In the genomic region with DNA sequence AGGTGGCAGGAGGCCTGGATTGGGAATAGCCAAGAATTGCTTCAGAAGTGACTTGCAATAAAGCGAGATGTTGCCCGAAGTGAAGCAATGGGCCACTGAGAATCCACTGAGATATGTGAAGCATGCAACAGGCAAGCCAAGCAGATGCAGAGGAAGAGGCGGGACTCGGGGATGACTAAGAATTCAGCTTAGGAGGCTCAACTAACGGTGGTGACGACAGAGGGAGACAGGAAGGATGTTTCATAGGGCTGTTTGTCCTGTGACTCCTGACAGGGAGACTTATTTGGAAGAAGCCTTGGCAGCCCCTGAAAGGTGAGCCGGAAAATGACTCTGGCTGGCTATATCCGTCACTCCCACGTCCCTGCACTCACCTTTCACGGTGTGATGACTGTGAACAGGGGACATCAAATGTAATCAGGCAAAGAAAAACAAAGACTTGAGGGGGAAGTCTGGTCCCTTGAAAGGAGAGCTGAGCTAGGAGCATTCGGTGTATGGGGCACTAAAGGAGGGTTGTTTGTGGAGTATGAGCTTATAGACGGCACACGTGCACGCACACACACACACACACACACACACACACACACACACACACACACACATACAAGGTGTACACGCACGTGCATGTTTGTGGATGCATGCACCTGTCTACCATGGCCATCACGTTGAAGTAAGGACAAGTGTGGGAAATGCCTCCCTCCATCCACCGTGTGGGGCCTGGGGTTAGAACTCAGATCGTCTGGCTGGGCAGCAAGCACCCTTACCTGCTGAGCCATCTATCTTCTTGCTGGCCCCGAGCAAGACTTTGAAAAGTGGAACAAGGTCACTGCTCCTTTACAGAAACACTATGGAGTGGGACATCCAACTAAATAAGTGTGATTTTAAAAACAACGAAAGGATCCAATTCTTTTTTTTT, we compare ENCODE assay signal across 12 mouse cellular contexts. TPM values are rescaled to one million over a fixed set of nuclear protein-coding genes. Genes with fewer than 3 reads are reported as not detected.
DNase-seq lines count a peak whose midpoint lies in the region; ATAC-seq and TF ChIP-seq lines count a peak whose summit lies in the region.
"Had no signal": no experiment of that assay in that cellular context is flagged by ENCODE, and none has a peak within 500 bp of the region (broad histone marks: within the 10 kb centered on the region; RNA-seq: fewer than 3 reads in every experiment).

No protein-coding gene starts in this region.

- no peak for TF ChIP-seq CTCF in lung, postnatal 0 days (IDR thresholded peaks at IDR 0.05)
- no peak for TF ChIP-seq CTCF in kidney, adult 2 months (conservative IDR thresholded peaks at IDR 0.05; ENCODE audit: insufficient read depth, insufficient read length, low read depth, low read length)

- H3K4me1 ChIP-seq in lung, postnatal 0 days (ENCODE audit: insufficient read depth, low read depth, low read length): no peaks in the 10 kb centered on the region
- no peaks in the 10 kb centered on the region for H3K4me1 ChIP-seq in kidney, adult 2 months (ENCODE audit: control insufficient read depth, insufficient read depth, low read length)
- no peaks in the 10 kb centered on the region for H3K4me1 ChIP-seq in hindbrain, embryonic 13.5 days (replicated peaks)
- no peaks in the 10 kb centered on the region for H3K4me1 ChIP-seq in hindbrain, embryonic 14.5 days (replicated peaks; ENCODE audit: control insufficient read depth, insufficient read depth, low read length)
- H3K4me1 ChIP-seq: midbrain, embryonic 10.5 days had no signal

- no peaks in the 10 kb centered on the region for H3K9me3 ChIP-seq in lung, postnatal 0 days (ENCODE audit: low read length)
- H3K9me3 ChIP-seq in hindbrain, embryonic 13.5 days: no peaks in the 10 kb centered on the region
- H3K9me3 ChIP-seq in hindbrain, embryonic 14.5 days (ENCODE audit: control insufficient read depth, low read length): no peaks in the 10 kb centered on the region
- H3K9me3 ChIP-seq: limb, embryonic 12.5 days; midbrain, embryonic 10.5 days had no signal

- no peak overlapping the region for H3K27ac ChIP-seq in lung, postnatal 0 days (ENCODE audit: low read length)
- 0 out of 2 replicates have a peak overlapping the region, but pooled peaks have one; percentile 43 for H3K27ac ChIP-seq in kidney, adult 2 months (ENCODE audit: insufficient read depth, low read depth, low read length)
- H3K27ac ChIP-seq in hindbrain, embryonic 13.5 days: no peak overlapping the region
- H3K27ac ChIP-seq in hindbrain, embryonic 14.5 days: no peak overlapping the region
- H3K27ac ChIP-seq: limb, embryonic 12.5 days; midbrain, embryonic 10.5 days had no signal

- DNase-seq in lung, postnatal 0 days (ENCODE audit: low spot score): no peak
- no peak for DNase-seq in lung, postnatal 10 days
- DNase-seq in adrenal gland, adult 8-10 months: peak; percentile 71
- DNase-seq in kidney, adult 2 months: peak; percentile 53
- DNase-seq in ovary, postnatal 10 days (ENCODE audit: low spot score): no peak
- DNase-seq in hindbrain, embryonic 14.5 days (ENCODE audit: low spot score): no peak

- H3K27me3 ChIP-seq in lung, postnatal 0 days (replicated peaks; ENCODE audit: insufficient read depth, low read length): no peaks in the 10 kb centered on the region
- no peaks in the 10 kb centered on the region for H3K27me3 ChIP-seq in kidney, adult 2 months (replicated peaks; ENCODE audit: control insufficient read depth, insufficient read depth, low read length)
- H3K27me3 ChIP-seq in hindbrain, embryonic 13.5 days: no peaks in the 10 kb centered on the region
- H3K27me3 ChIP-seq in hindbrain, embryonic 14.5 days (ENCODE audit: control insufficient read depth, insufficient read depth, low read length): no peaks in the 10 kb centered on the region
- H3K27me3 ChIP-seq: limb, embryonic 12.5 days had no signal

- WGBS in lung, postnatal 0 days: 73% methylated on average over 21 of the region's 21 CpGs
- 46% methylated on average over 21 of the region's 21 CpGs for WGBS in kidney, adult 2 months
- 86% methylated on average over 20 of the region's 21 CpGs for WGBS in hindbrain, embryonic 13.5 days
- 92% methylated on average over 21 of the region's 21 CpGs for WGBS in hindbrain, embryonic 14.5 days

- no peak for TF ChIP-seq POLR2A in kidney, adult 2 months (IDR thresholded peaks at IDR 0.05; ENCODE audit: low read depth, low read length)

- H3K4me2 ChIP-seq in lung, postnatal 0 days (replicated peaks; ENCODE audit: low read depth, low read length): no peak overlapping the region
- no peak overlapping the region for H3K4me2 ChIP-seq in hindbrain, embryonic 13.5 days
- H3K4me2 ChIP-seq in hindbrain, embryonic 14.5 days (replicated peaks): no peak overlapping the region
- H3K4me2 ChIP-seq: limb, embryonic 12.5 days had no signal

- H3K36me3 ChIP-seq in lung, postnatal 0 days (ENCODE audit: insufficient read depth, low read length): 0 out of 2 replicates have a peak, but pooled peaks cover 9% of the 10 kb centered on the region
- H3K36me3 ChIP-seq in kidney, adult 2 months (ENCODE audit: control insufficient read depth, insufficient read depth, low read length): 0 out of 2 replicates have a peak, but pooled peaks cover 2% of the 10 kb centered on the region
- peaks cover 49% of the 10 kb centered on the region for H3K36me3 ChIP-seq in hindbrain, embryonic 13.5 days
- peaks cover 34% of the 10 kb centered on the region for H3K36me3 ChIP-seq in hindbrain, embryonic 14.5 days (replicated peaks; ENCODE audit: control insufficient read depth, insufficient read depth)

- no peak for TF ChIP-seq EP300 in lung, postnatal 0 days (IDR thresholded peaks at IDR 0.05)

- H3K9ac ChIP-seq in lung, postnatal 0 days (replicated peaks; ENCODE audit: low read depth): no peak overlapping the region
- no peak overlapping the region for H3K9ac ChIP-seq in hindbrain, embryonic 13.5 days
- no peak overlapping the region for H3K9ac ChIP-seq in hindbrain, embryonic 14.5 days
- H3K9ac ChIP-seq: limb, embryonic 12.5 days had no signal

- no peak overlapping the region for H3K4me3 ChIP-seq in lung, postnatal 0 days (ENCODE audit: low read depth, low read length)
- H3K4me3 ChIP-seq in kidney, adult 2 months (ENCODE audit: insufficient read depth, low read depth, low read length): no peak overlapping the region
- H3K4me3 ChIP-seq in hindbrain, embryonic 13.5 days: no peak overlapping the region
- H3K4me3 ChIP-seq in hindbrain, embryonic 14.5 days (replicated peaks; ENCODE audit: low read length): no peak overlapping the region
- H3K4me3 ChIP-seq: limb, embryonic 12.5 days; midbrain, embryonic 10.5 days had no signal

- ATAC-seq in lung, postnatal 0 days: peak; percentile 21; the same call in 1 of the 2 replicates
- ATAC-seq in neutrophil, adult 5-6 weeks (ENCODE audit: extremely low read depth, insufficient number of reproducible peaks, low FRiP score, poor library complexity, severe bottlenecking): peak; percentile 60; the same call in 1 of the 2 replicates
- ATAC-seq in hindbrain, embryonic 13.5 days (ENCODE audit: low FRiP score): no peak
- no peak for ATAC-seq in hindbrain, embryonic 14.5 days (ENCODE audit: low FRiP score)

RNA-seq across cellular contexts. Expression of gene Fam83c, which starts 44.6 kb away (rescaled TPM):
- 0.04 TPM in 1 of 2 replicates, not detected in the other for polyA plus RNA-seq in lung, postnatal 0 days (2015; fragmentation: Nextera tagmentation; extraction: Ambion mirVana)
- under 1 TPM in 3 of 4 experiments, not detected in 1; 0.06 to 0.15 (median 0.10) TPM for total RNA-seq in adrenal gland, adult 8-10 months (2022)
- 0.03 TPM in 1 of 2 replicates, not detected in the other for polyA plus RNA-seq in kidney, adult 2 months (2012; rRNA removed)
- not detected in 2 replicates for total RNA-seq in neutrophil, adult 5-6 weeks (2017)
- polyA plus RNA-seq in hindbrain, embryonic 13.5 days (2015; fragmentation: Nextera tagmentation; extraction: Ambion mirVana): 0.60 and 0.63 TPM in 2 replicates
- 0.31 TPM in 2 replicates for polyA plus RNA-seq in hindbrain, embryonic 14.5 days (2014; fragmentation: Nextera tagmentation; extraction: Ambion mirVana)
- polyA plus RNA-seq: cortical plate, adult 2 months; frontal cortex, adult 2 months had no signal

RNA-seq across cellular contexts. Expression of gene Uqcc1, which starts 50.9 kb away (rescaled TPM):
- 24.4 and 35.1 TPM in 2 replicates for polyA plus RNA-seq in lung, postnatal 0 days (2015; fragmentation: Nextera tagmentation; extraction: Ambion mirVana)
- total RNA-seq in adrenal gland, adult 8-10 months (2022): 100 to 1,000 TPM; 123 to 147 (median 135) TPM
- polyA plus RNA-seq in kidney, adult 2 months (2012; rRNA removed): 64.1 and 74.9 TPM in 2 replicates
- 20.6 and 23.1 TPM in 2 replicates for total RNA-seq in neutrophil, adult 5-6 weeks (2017)
- 57.6 and 59.6 TPM in 2 replicates for polyA plus RNA-seq in hindbrain, embryonic 13.5 days (2015; fragmentation: Nextera tagmentation; extraction: Ambion mirVana)
- polyA plus RNA-seq in hindbrain, embryonic 14.5 days (2014; fragmentation: Nextera tagmentation; extraction: Ambion mirVana): 72.7 TPM in 2 replicates

RNA-seq across cellular contexts. Expression of gene Eif6, which starts 52.5 kb away (rescaled TPM):
- polyA plus RNA-seq in lung, postnatal 0 days (2015; fragmentation: Nextera tagmentation; extraction: Ambion mirVana): 127 and 141 TPM in 2 replicates
- total RNA-seq in adrenal gland, adult 8-10 months (2022): 100 to 1,000 TPM; 139 to 179 (median 160) TPM
- 108 and 113 TPM in 2 replicates for polyA plus RNA-seq in kidney, adult 2 months (2012; rRNA removed)
- 48.3 and 56.8 TPM in 2 replicates for total RNA-seq in neutrophil, adult 5-6 weeks (2017)
- polyA plus RNA-seq in hindbrain, embryonic 13.5 days (2015; fragmentation: Nextera tagmentation; extraction: Ambion mirVana): 148 and 152 TPM in 2 replicates
- polyA plus RNA-seq in hindbrain, embryonic 14.5 days (2014; fragmentation: Nextera tagmentation; extraction: Ambion mirVana): 132 and 134 TPM in 2 replicates

RNA-seq across cellular contexts. Expression of gene BC029722, which starts 60.0 kb away (rescaled TPM):
- polyA plus RNA-seq in lung, postnatal 0 days (2015; fragmentation: Nextera tagmentation; extraction: Ambion mirVana): 31.4 and 32.9 TPM in 2 replicates
- 100 to 1,000 TPM; 285 to 331 (median 289) TPM for total RNA-seq in adrenal gland, adult 8-10 months (2022)
- 56.4 and 69.9 TPM in 2 replicates for polyA plus RNA-seq in kidney, adult 2 months (2012; rRNA removed)
- 12.4 and 12.7 TPM in 2 replicates for total RNA-seq in neutrophil, adult 5-6 weeks (2017)
- polyA plus RNA-seq in hindbrain, embryonic 13.5 days (2015; fragmentation: Nextera tagmentation; extraction: Ambion mirVana): 28.5 and 28.6 TPM in 2 replicates
- polyA plus RNA-seq in hindbrain, embryonic 14.5 days (2014; fragmentation: Nextera tagmentation; extraction: Ambion mirVana): 27.6 and 28.1 TPM in 2 replicates

Comparison
In these comparisons a context has a peak if more than half of its experiments do, and no peak if none do; other contexts are left out.
1. ATAC-seq: peak in lung, postnatal 0 days (single experiment) and neutrophil, adult 5-6 weeks (single experiment); none in hindbrain, embryonic 13.5 days (single experiment) and hindbrain, embryonic 14.5 days (single experiment).
2. DNase-seq: peak in adrenal gland, adult 8-10 months (single experiment) and kidney, adult 2 months (single experiment); none in lung, postnatal 0 days (single experiment), lung, postnatal 10 days (single experiment), ovary, postnatal 10 days (single experiment) and hindbrain, embryonic 14.5 days (single experiment).